Mouse (Mus musculus): ENCODE measurements at regions not wholly inside any gene's neighbourhood (a gene's known extent, or its start where the extent isn't known, plus 50 kb on each side); places are given as distances from the start of the nearest gene placed in this dataset.

DNA sequence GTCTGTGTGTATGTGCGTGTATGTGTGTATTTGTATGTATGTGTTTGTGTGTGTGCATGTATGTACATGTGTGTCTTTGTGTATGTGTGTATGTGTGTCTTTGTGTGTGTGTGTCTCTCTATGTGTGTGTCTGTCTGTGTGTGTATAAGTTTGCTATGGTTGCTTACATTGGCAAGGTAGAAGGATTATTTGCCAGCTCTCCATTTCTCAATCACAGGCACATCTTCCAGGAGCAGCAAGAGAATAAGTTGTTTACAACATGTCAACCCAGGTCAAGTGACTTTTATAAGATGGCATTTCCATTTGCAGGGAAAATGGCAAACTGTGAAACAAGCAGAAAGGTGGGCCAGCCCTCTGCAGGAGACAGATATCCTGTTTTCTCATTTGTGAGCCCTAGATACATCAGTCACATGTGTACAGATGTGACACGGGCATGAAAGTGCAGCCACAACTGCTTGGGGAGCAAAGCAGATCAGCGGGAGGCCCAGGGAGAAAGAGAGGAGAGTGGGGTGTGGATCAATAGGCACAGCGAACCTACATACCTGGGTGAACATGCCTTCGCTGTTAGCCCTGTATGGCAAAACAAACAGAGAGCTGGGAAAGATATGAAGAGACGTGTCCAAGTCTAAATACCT is 86.1 kb downstream of the Psmg1 start:
- H3K4me1 ChIP-seq (ENCODE audit: insufficient read depth, low read depth, low read length): no peaks in the 10 kb centered on the region
- no peaks in the 10 kb centered on the region for H3K36me3 ChIP-seq (replicated peaks)
- no peaks in the 10 kb centered on the region for H3K9me3 ChIP-seq (replicated peaks)
- TF ChIP-seq GATA2 (IDR thresholded peaks at IDR 0.05; ENCODE audit: borderline replicate concordance, low read depth, low read length) (no peak), CTCF (IDR thresholded peaks at IDR 0.05; ENCODE audit: low read depth, low read length) (no peak), POLR2AphosphoS5 (IDR thresholded peaks at IDR 0.05; ENCODE audit: insufficient replicate concordance, low read depth, low read length) (no peak), TAL1 (conservative IDR thresholded peaks at IDR 0.05; ENCODE audit: low read depth, low read length) (no peak), GATA1 (IDR thresholded peaks at IDR 0.05; ENCODE audit: borderline replicate concordance, low read length) (no peak)
- DNase-seq (ENCODE audit: low spot score) (no peak), ATAC-seq (ENCODE audit: extremely low read depth, insufficient number of reproducible peaks, low FRiP score, poor library complexity, severe bottlenecking) (no peak)
- H3K4me3 ChIP-seq (ENCODE audit: low read depth, low read length): no peak overlapping the region
- H3K27me3 ChIP-seq (ENCODE audit: insufficient read depth, low read length): peaks cover 7% of the 10 kb centered on the region

GRCm38 (mm10) chr16:95903383-95903913 is 87.3 kb downstream of the Psmg1 start:
- Histone ChIP-seq H3K4me3 (ENCODE audit: low read depth, low read length) (no peak overlapping the region), H3K9me3 (replicated peaks) (no peaks in the 10 kb centered on the region), H3K27me3 (ENCODE audit: insufficient read depth, low read length) (peaks cover 12% of the 10 kb centered on the region), H3K36me3 (replicated peaks) (no peaks in the 10 kb centered on the region), H3K4me1 (ENCODE audit: insufficient read depth, low read depth, low read length) (no peaks in the 10 kb centered on the region)
- TF ChIP-seq CTCF (IDR thresholded peaks at IDR 0.05; ENCODE audit: low read depth, low read length) (no peak), GATA1 (IDR thresholded peaks at IDR 0.05; ENCODE audit: borderline replicate concordance, low read length) (no peak)
- DNase-seq (ENCODE audit: low spot score) (no peak), ATAC-seq (ENCODE audit: extremely low read depth, insufficient number of reproducible peaks, low FRiP score, poor library complexity, severe bottlenecking) (no peak)

DNA sequence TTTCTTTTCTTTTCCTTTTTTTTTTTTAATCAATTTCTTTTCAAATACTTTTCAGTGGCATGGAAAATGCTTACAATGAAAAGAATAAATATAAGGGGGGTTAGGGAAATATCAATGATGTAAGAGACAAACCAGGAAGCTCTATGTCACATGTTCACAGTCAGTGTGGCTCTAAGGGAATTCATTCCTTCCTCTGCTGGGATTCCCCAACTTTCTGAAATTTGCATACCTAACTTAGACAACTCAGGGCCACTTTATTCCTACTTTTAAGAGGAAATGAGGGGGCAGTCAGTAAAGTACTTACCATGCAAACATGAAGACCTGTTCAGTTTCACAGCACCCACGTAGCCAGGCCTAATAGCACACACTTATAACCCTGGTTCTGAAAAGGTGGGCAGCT is 88.6 kb downstream of the Psmg1 start:
- no peaks in the 10 kb centered on the region for H3K4me1 ChIP-seq (ENCODE audit: insufficient read depth, low read depth, low read length)
- TF ChIP-seq GATA1 (IDR thresholded peaks at IDR 0.05; ENCODE audit: borderline replicate concordance, low read length) (no peak), GATA2 (IDR thresholded peaks at IDR 0.05; ENCODE audit: borderline replicate concordance, low read depth, low read length) (no peak), POLR2AphosphoS5 (IDR thresholded peaks at IDR 0.05; ENCODE audit: insufficient replicate concordance, low read depth, low read length) (no peak), CTCF (IDR thresholded peaks at IDR 0.05; ENCODE audit: low read depth, low read length) (no peak), TAL1 (conservative IDR thresholded peaks at IDR 0.05; ENCODE audit: low read depth, low read length) (no peak)
- H3K9me3 ChIP-seq (replicated peaks): no peaks in the 10 kb centered on the region
- H3K27me3 ChIP-seq (ENCODE audit: insufficient read depth, low read length): peaks cover 16% of the 10 kb centered on the region
- DNase-seq (ENCODE audit: low spot score): no peak
- H3K36me3 ChIP-seq (replicated peaks): no peaks in the 10 kb centered on the region
- no peak for ATAC-seq (ENCODE audit: extremely low read depth, insufficient number of reproducible peaks, low FRiP score, poor library complexity, severe bottlenecking)
- H3K4me3 ChIP-seq (ENCODE audit: low read depth, low read length): no peak overlapping the region

DNA sequence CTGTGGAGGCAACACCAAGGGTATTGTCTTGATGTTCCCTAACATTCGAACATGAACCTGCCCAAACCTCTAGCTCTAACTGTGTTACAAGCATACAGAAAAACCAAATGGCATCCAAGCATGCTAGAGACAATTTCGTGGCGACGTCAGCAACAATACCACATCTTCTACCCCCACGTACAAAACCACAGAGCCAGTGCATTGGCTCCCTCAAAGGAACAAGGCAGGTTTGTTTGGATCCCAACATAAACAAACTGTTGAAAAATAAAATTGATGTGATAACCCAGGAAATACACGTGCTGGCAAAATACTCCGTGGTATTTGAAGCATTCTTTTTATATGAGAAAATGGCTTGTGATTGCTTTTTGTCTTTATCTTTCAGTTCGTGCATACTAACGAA is 89.4 kb downstream of the Psmg1 start:
- H3K4me1 ChIP-seq (ENCODE audit: insufficient read depth, low read depth, low read length): no peaks in the 10 kb centered on the region
- no peaks in the 10 kb centered on the region for H3K9me3 ChIP-seq (replicated peaks)
- ATAC-seq (ENCODE audit: extremely low read depth, insufficient number of reproducible peaks, low FRiP score, poor library complexity, severe bottlenecking): no peak
- H3K4me3 ChIP-seq (ENCODE audit: low read depth, low read length): no peak overlapping the region
- H3K27me3 ChIP-seq (ENCODE audit: insufficient read depth, low read length): peaks cover 16% of the 10 kb centered on the region
- no peak for DNase-seq (ENCODE audit: low spot score)
- no peaks in the 10 kb centered on the region for H3K36me3 ChIP-seq (replicated peaks)
- TF ChIP-seq TAL1 (conservative IDR thresholded peaks at IDR 0.05; ENCODE audit: low read depth, low read length): no peak
- no peak for TF ChIP-seq POLR2AphosphoS5 (IDR thresholded peaks at IDR 0.05; ENCODE audit: insufficient replicate concordance, low read depth, low read length)
- no peak for TF ChIP-seq GATA1 (IDR thresholded peaks at IDR 0.05; ENCODE audit: borderline replicate concordance, low read length)
- TF ChIP-seq CTCF (IDR thresholded peaks at IDR 0.05; ENCODE audit: low read depth, low read length): no peak
- TF ChIP-seq GATA2 (IDR thresholded peaks at IDR 0.05; ENCODE audit: borderline replicate concordance, low read depth, low read length): no peak

DNA sequence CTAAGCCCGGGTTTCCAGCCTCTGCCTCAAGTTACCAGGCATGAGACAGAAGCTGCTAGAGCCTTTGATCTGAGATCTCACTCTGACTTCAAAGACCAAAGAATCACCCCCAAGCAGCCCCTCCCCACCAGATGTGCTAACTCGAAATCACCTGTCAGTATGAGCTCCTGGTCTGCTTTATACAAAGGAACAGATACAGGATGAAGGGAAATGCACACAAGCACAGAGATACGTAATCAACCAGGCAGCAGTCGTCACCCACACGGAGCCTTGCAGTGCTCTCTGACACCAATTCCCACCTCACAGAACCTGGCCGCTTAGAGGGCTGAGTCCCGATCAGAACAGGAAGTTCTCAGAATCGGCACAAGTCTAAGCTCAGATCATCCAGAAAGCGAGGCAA is 90.6 kb downstream of the Psmg1 start:
- Histone ChIP-seq H3K27me3 (ENCODE audit: insufficient read depth, low read length) (peaks cover 23% of the 10 kb centered on the region), H3K4me3 (ENCODE audit: low read depth, low read length) (no peak overlapping the region), H3K4me1 (ENCODE audit: insufficient read depth, low read depth, low read length) (no peaks in the 10 kb centered on the region), H3K9me3 (replicated peaks) (no peaks in the 10 kb centered on the region), H3K36me3 (replicated peaks) (no peaks in the 10 kb centered on the region)
- no peak for ATAC-seq (ENCODE audit: extremely low read depth, insufficient number of reproducible peaks, low FRiP score, poor library complexity, severe bottlenecking)
- TF ChIP-seq GATA2 (IDR thresholded peaks at IDR 0.05; ENCODE audit: borderline replicate concordance, low read depth, low read length) (no peak), GATA1 (IDR thresholded peaks at IDR 0.05; ENCODE audit: borderline replicate concordance, low read length) (no peak), POLR2AphosphoS5 (IDR thresholded peaks at IDR 0.05; ENCODE audit: insufficient replicate concordance, low read depth, low read length) (no peak), TAL1 (conservative IDR thresholded peaks at IDR 0.05; ENCODE audit: low read depth, low read length) (no peak), CTCF (IDR thresholded peaks at IDR 0.05; ENCODE audit: low read depth, low read length) (no peak)
- no peak for DNase-seq (ENCODE audit: low spot score)

GRCm38 (mm10) chr16:95899672-95900071 is 91.1 kb downstream of the Psmg1 start:
- no peak for TF ChIP-seq GATA2 (IDR thresholded peaks at IDR 0.05; ENCODE audit: borderline replicate concordance, low read depth, low read length)
- TF ChIP-seq TAL1 (conservative IDR thresholded peaks at IDR 0.05; ENCODE audit: low read depth, low read length): no peak
- no peak for TF ChIP-seq POLR2AphosphoS5 (IDR thresholded peaks at IDR 0.05; ENCODE audit: insufficient replicate concordance, low read depth, low read length)
- no peak for TF ChIP-seq CTCF (IDR thresholded peaks at IDR 0.05; ENCODE audit: low read depth, low read length)
- no peak for TF ChIP-seq GATA1 (IDR thresholded peaks at IDR 0.05; ENCODE audit: borderline replicate concordance, low read length)
- DNase-seq (ENCODE audit: low spot score) (no peak), ATAC-seq (ENCODE audit: extremely low read depth, insufficient number of reproducible peaks, low FRiP score, poor library complexity, severe bottlenecking) (no peak)
- Histone ChIP-seq H3K4me3 (ENCODE audit: low read depth, low read length) (no peak overlapping the region), H3K4me1 (ENCODE audit: insufficient read depth, low read depth, low read length) (no peaks in the 10 kb centered on the region), H3K9me3 (replicated peaks) (no peaks in the 10 kb centered on the region), H3K36me3 (replicated peaks) (no peaks in the 10 kb centered on the region), H3K27me3 (ENCODE audit: insufficient read depth, low read length) (peaks cover 23% of the 10 kb centered on the region)

Data from G1E (cell line).